Mouse (Mus musculus) heart, embryonic 12.5 days (tissue): ENCODE data around the gene Moxd1. TPM values are rescaled to one million over a fixed set of nuclear protein-coding genes. Genes with fewer than 3 reads are reported as not detected.
"Not testable (repeated sequence)": the region's sequence is repeated elsewhere in the genome, so short reads cannot be mapped to it uniquely, and the experiment has no call there.

Experiments used
- ATAC-seq: fragments of 200-750 bp; cut with Nextera tagmentation; 2 replicates; pipeline ENCODE4 v1.8.0; 2017; ENCODE audit warnings: moderate TSS enrichment, moderate library complexity; ENCODE audit not compliant: insufficient number of reproducible peaks, low FRiP score
- H3K27ac ChIP-seq: fragments of 300-500 bp; sonication (generic); 2 replicates; pipeline ENCODE4 v1.5.1; 2016; ENCODE audit warnings: mild to moderate bottlenecking, moderate library complexity; ENCODE audit not compliant: poor library complexity, severe bottlenecking
- H3K27me3 ChIP-seq: fragments of 300-500 bp; sonication (generic); replicated peaks from 2 replicates; pipeline ENCODE4 v1.6.1; 2016; ENCODE audit warnings: mild to moderate bottlenecking, moderate library complexity
- H3K36me3 ChIP-seq: fragments of 300-500 bp; sonication (generic); 2 replicates; pipeline ENCODE4 v1.6.1; 2016; ENCODE audit warnings: mild to moderate bottlenecking, moderate library complexity
- H3K4me1 ChIP-seq: fragments of 300-500 bp; sonication (generic); replicated peaks from 2 replicates; pipeline ENCODE4 v1.6.1; 2016; ENCODE audit warnings: mild to moderate bottlenecking
- H3K4me2 ChIP-seq: fragments of 300-500 bp; sonication (generic); 2 replicates; pipeline ENCODE4 v1.6.1; 2016; ENCODE audit warnings: mild to moderate bottlenecking, moderate library complexity
- H3K4me3 ChIP-seq: fragments of 300-500 bp; sonication (generic); 2 replicates; pipeline ENCODE4 v1.5.1; 2016; ENCODE audit warnings: mild to moderate bottlenecking
- H3K9ac ChIP-seq: fragments of 300-500 bp; sonication (generic); 2 replicates; pipeline ENCODE4 v1.6.1; 2016; ENCODE audit warnings: mild to moderate bottlenecking, moderate library complexity
- H3K9me3 ChIP-seq: fragments of 300-500 bp; sonication (generic); replicated peaks from 2 replicates; pipeline ENCODE4 v1.6.1; 2016; ENCODE audit warnings: mild to moderate bottlenecking, moderate library complexity
- WGBS: fragments of 180-500 bp; shearing (Covaris S2); methylation state at CpG from one replicate; pipeline ENCODE4 v1.1.7; 2016; 5-methylcytosine and 5-hydroxymethylcytosine counted together
- polyA plus RNA-seq: library from polyadenylated mRNA; unstranded; fragments of >200 nt; fragmentation: Nextera tagmentation; extraction: Ambion mirVana; gene quantifications from 2 replicates; pipeline ENCODE4 v1.2.1, GENCODE M21; 2016

Gene Moxd1
- polyA plus RNA-seq, 1 experiment from 2014 or later, result 2.7 TPM

DNA sequence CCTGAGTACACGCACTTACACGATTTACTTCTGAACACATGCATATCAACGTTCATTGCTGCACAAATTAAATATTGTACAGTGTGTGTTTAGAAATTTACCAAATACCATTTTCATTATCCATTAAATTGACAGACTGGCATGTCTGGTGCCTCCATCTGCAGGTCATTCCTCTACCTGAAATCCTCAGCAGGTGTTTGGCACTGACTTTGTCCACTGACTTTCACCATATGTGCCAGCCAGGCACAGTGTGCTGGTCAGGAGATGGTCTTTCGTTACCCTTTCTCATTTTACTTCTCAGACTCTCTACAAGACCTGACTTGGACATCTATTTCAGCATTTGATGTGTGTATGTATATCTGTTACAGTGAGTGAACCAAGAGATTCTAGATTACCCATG lies 99.7 kb downstream of the Moxd1 start:
- no peak overlapping the region for H3K4me3 ChIP-seq
- no peaks in the 10 kb centered on the region for H3K27me3 ChIP-seq
- ATAC-seq, result no peak
- H3K36me3 ChIP-seq, result no peaks in the 10 kb centered on the region
- H3K9ac ChIP-seq, result no peak overlapping the region
- H3K4me2 ChIP-seq, result no peak overlapping the region
- 88% methylated on average over 4 of the region's 4 CpGs for WGBS
- no peaks in the 10 kb centered on the region for H3K9me3 ChIP-seq
- no peak overlapping the region for H3K27ac ChIP-seq
- no peaks in the 10 kb centered on the region for H3K4me1 ChIP-seq

DNA sequence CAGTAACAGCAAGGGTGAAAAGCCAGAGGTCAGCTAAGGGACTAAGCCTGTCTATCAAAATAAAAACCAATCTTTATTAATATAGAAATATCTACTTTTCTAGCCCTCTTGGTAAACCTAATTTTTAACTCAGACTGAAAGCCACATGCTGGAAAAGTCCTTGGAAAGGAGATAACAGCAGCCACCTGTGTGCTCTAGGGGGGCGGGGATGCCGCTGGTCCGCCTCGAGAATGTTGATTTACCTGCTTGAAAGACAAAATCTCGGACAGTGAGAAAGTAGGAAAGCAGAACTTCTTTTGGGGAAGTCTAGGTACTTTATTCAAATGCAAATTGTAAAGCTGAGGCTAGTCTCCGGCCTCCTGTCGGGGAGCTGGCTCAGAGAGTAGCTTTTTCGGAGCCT lies 103.9 kb downstream of the Moxd1 start:
- 60% methylated on average over 8 of the region's 8 CpGs for WGBS

DNA sequence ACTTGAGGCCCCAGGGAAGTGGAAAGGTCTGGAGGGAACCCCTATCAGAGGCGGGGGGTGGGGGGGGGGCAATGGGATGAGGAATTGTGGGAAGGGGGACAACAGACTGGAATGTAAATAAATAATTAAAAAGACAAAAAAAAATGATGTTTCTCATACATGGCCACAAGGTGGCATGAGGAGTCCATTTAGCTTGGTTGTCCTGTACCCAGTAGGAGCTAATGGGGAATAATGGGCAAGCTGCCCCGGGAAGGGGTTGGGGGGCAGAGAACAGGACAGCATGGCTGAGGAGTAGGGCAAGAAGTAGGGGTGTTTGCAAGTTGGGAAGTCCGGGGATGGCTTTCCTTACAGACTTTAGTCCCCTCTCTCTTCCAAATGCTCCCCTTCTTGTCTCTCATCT lies 109.5 kb downstream of the Moxd1 start:
- no peak overlapping the region for H3K9ac ChIP-seq
- H3K27ac ChIP-seq, result no peak overlapping the region
- H3K36me3 ChIP-seq, result no peaks in the 10 kb centered on the region
- WGBS, result 42% methylated on average over 3 of the region's 3 CpGs
- no peaks in the 10 kb centered on the region for H3K4me1 ChIP-seq
- no peak overlapping the region for H3K4me3 ChIP-seq
- H3K27me3 ChIP-seq, result no peaks in the 10 kb centered on the region
- no peak for ATAC-seq
- no peak overlapping the region for H3K4me2 ChIP-seq
- H3K9me3 ChIP-seq, result peaks cover 4% of the 10 kb centered on the region; the same call in 1 of the 2 replicates

More for the DNA sequence above, 103.9 kb downstream of the Moxd1 start:
- H3K27me3 ChIP-seq, H3K9ac ChIP-seq, H3K27ac ChIP-seq, H3K4me2 ChIP-seq, H3K4me1 ChIP-seq, ATAC-seq, H3K36me3 ChIP-seq, H3K4me3 ChIP-seq, H3K9me3 ChIP-seq: not testable (repeated sequence)

DNA sequence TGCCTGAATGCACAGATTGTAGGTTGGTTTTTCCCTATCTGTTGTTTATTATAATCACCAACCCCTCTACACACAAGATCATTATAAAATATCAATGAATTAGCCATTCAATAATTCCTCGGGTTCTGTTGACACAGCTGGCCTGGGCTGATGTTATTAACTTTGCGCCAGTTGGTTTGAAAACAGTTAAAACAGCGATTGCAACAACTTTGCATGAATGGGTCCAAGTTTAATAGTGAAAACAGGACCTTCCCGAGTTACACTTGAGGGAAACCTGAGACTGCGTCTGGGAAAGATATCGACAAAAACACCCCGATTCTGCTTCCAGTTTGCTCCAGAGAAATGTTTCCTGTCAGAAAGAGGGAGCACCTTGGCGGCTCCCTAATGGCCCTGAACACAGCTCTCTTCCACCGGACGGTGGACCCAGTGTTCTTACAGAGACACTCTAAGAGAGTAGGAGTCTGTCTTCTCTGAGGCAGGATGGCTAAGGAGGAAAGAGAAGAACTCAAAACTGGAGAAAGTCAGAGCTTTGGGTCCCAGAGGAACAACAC lies 116.4 kb downstream of the Moxd1 start:
- H3K27me3 ChIP-seq, result no peaks in the 10 kb centered on the region
- H3K4me1 ChIP-seq, result no peaks in the 10 kb centered on the region
- H3K9ac ChIP-seq, result no peak overlapping the region
- H3K36me3 ChIP-seq, result no peaks in the 10 kb centered on the region
- 78% methylated on average over 10 of the region's 10 CpGs for WGBS
- H3K4me2 ChIP-seq, result no peak overlapping the region
- H3K27ac ChIP-seq, result no peak overlapping the region
- ATAC-seq, result no peak
- H3K9me3 ChIP-seq, result no peaks in the 10 kb centered on the region
- H3K4me3 ChIP-seq, result no peak overlapping the region

DNA sequence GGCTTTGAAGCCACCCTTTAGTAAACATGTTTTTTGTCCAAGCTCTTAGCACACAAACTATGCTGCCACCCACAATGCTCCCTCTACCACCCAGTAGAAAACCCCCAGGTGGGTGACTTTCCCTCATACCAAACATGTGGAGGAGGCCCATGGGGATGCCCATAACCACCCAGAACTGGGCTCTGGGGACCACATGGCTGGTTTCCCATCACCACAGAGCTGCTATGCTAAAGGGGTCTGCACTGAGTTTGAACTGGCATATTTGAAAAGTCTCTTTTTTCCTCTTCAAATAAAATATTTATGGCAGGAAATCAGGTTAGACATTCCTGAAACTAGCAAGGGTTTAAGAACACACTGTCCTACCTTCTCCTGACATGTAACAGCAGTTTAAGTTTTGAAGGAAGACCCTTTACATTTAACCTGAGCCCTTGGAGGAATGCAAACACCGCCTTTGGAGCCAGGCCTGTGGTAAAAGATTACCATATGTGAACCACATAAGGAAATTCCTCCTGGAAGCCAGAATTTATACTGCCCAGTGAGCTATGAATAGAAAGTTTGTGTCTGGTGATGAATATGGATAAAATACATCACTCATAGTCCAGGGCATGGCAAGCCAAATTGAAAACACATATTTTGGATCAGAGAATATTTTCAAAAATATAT lies 117.4 kb downstream of the Moxd1 start:
- Histone ChIP-seq H3K4me2 (no peak overlapping the region), H3K4me1 (no peaks in the 10 kb centered on the region), H3K9me3 (no peaks in the 10 kb centered on the region), H3K27me3 (no peaks in the 10 kb centered on the region), H3K27ac (no peak overlapping the region), H3K9ac (no peak overlapping the region), H3K36me3 (no peaks in the 10 kb centered on the region), H3K4me3 (no peak overlapping the region)
- WGBS, result 70% methylated on average over 1 of the region's 1 CpGs
- ATAC-seq, result no peak

DNA sequence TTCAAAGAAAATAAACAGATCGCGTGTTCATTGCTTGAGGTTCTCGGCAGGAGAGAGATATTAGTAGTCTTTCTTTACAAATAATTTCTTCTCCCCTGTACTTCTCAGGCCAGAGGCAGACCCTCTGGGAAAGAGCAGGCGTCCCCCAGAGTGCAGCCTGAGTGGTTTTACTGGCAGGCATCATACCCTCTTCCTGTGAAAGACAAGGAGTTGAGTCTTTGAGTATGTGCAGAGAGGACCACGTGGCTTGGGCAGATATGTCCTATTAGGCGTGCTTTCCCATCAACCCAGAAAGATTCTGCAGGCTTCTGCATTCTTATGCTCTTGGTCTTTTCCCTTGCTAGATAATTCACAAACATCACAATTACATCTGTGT lies 117.9 kb downstream of the Moxd1 start:
- WGBS, result 65% methylated on average over 6 of the region's 6 CpGs
- H3K36me3 ChIP-seq, result no peaks in the 10 kb centered on the region
- H3K27me3 ChIP-seq, result no peaks in the 10 kb centered on the region
- no peak overlapping the region for H3K27ac ChIP-seq
- H3K4me2 ChIP-seq, result no peak overlapping the region
- H3K4me3 ChIP-seq, result no peak overlapping the region
- no peak overlapping the region for H3K9ac ChIP-seq
- H3K4me1 ChIP-seq, result no peaks in the 10 kb centered on the region
- H3K9me3 ChIP-seq, result no peaks in the 10 kb centered on the region
- no peak for ATAC-seq

DNA sequence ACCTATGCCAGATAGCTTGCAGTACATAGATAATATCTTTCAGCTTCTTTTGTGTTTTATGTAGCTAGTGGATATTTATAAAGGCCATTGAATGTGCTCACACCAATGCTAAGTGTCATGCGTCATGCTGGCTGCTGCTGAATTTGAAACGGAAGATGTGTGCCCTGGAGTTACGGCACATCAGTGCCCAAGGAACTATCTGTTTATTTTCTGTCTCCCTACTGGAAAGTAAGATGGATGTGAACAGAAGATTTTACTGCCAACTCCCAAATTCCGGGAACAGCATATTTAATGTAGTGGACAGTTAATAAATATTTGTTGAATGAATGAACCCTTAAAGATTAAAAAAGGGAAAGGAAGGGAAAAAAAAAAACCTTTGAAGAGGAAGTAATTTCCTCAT lies 119.8 kb downstream of the Moxd1 start:
- no peaks in the 10 kb centered on the region for H3K36me3 ChIP-seq
- H3K4me3 ChIP-seq, result no peak overlapping the region
- no peaks in the 10 kb centered on the region for H3K27me3 ChIP-seq
- WGBS, result 52% methylated on average over 4 of the region's 4 CpGs
- H3K27ac ChIP-seq, result no peak overlapping the region
- H3K9ac ChIP-seq, result no peak overlapping the region
- no peaks in the 10 kb centered on the region for H3K4me1 ChIP-seq
- no peak for ATAC-seq
- no peaks in the 10 kb centered on the region for H3K9me3 ChIP-seq
- H3K4me2 ChIP-seq, result no peak overlapping the region

Other genes with a start within 250 kb of the Moxd1 start
- not detected in 2 replicates for gene Taar6, start 237.9 kb upstream of the Moxd1 start, polyA plus RNA-seq
- not detected in 2 replicates for gene Taar7a, start 230.0 kb upstream of the Moxd1 start, polyA plus RNA-seq
- gene Taar7b, start 223.6 kb upstream of the Moxd1 start, polyA plus RNA-seq, result not detected in 2 replicates
- gene Taar7d, start 196.3 kb upstream of the Moxd1 start, polyA plus RNA-seq, result not detected in 2 replicates
- not detected in 2 replicates for gene Taar7e, start 185.9 kb upstream of the Moxd1 start, polyA plus RNA-seq
- gene Taar7f, start 174.0 kb upstream of the Moxd1 start, polyA plus RNA-seq, result not detected in 2 replicates
- not detected in 2 replicates for gene Taar8a, start 147.0 kb upstream of the Moxd1 start, polyA plus RNA-seq
- not detected in 2 replicates for gene Taar8b, start 131.2 kb upstream of the Moxd1 start, polyA plus RNA-seq
- gene Taar8c, start 121.6 kb upstream of the Moxd1 start, polyA plus RNA-seq, result not detected in 2 replicates
- gene Taar9, start 114.0 kb upstream of the Moxd1 start, polyA plus RNA-seq, result not detected in 2 replicates
- 86.9 and 92.5 TPM in 2 replicates for gene Stx7, start 74.2 kb upstream of the Moxd1 start, polyA plus RNA-seq